Mouse (Mus musculus): ENCODE results near the gene Vmn1r54. TPM values are rescaled to one million over a fixed set of nuclear protein-coding genes. Genes with fewer than 3 reads are reported as not detected.
A peak's percentile ranks its signal among the peaks of the same experiment; 100 is the strongest.
"Not testable (repeated sequence)": the region's sequence is repeated elsewhere in the genome, so short reads cannot be mapped to it uniquely, and the experiment has no call there.

Gene Vmn1r54
- total RNA-seq (2017) = not detected in 2 replicates

DNA sequence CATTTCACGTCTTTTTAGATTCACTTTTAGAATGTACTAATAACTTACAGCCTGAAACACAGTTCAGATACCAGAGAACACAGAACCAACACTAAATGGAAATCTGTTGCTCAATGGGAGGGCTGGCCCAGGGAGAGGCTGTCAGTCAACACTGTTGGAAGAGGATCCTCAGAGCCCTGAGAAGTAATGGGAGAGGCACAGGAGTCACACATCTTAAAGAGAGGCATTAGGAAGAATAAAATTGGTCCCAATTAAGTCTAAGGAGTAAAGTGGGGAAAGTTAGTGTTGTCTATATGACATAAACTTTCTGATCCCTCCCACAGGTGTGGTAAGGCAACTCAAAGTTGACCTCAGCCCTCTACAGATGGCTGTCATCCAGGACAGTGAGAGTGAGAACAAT lies at the start of gene Vmn1r54:
Gene Vmn1r54, plus strand, starts transcription at position 301 of the 400 bp plus-strand sequence.
- ATAC-seq (ENCODE audit: extremely low read depth, insufficient number of reproducible peaks, low FRiP score, poor library complexity, severe bottlenecking) = no peak

DNA sequence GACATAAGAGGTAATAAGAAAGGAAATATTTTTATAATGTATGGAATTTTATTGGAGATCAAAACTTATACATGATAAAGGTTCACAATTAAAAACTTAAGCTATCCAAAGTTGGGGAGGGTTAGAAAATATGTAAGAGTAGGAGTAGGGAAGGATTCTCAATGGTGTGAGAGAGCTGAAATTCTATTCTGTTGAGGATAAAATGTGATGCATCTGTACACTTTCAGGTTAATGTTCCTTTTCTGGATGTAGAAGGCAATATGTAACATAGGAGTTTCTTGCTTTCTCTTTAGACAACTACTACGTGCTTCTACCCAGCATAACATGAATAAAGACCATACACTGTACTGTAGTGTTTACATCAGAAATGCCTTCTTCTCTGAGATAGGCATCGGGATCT lies 43.6 kb upstream of the Vmn1r54 start, which contains the start of gene V1ra8:
Gene V1ra8, plus strand, starts transcription at position 301 of the 400 bp plus-strand sequence.
- ATAC-seq (ENCODE audit: extremely low read depth, insufficient number of reproducible peaks, low FRiP score, poor library complexity, severe bottlenecking) = not testable (repeated sequence)

DNA sequence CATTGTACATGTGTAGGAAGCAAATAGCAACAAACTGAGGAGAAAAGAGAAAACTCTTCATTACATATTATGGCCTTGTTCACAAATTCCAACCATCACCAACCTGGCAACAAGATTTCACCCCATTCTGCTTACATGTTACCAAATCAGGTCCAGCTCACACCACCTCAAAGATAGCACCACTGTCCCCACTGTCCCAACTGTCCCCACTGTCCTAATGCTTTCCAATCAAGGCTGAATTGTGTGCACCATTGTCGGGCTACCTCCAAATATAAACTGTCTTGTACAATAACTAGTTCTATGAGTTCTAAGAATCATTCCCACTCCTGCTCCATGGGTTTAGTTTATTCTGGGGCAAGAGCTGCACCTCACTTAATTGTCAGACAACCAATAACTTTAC lies 21.8 kb upstream of the Vmn1r54 start, which contains the start of gene Vmn1r53:
Gene Vmn1r53, minus strand, starts transcription at position 101 of the 400 bp plus-strand sequence.
- no peak for ATAC-seq (ENCODE audit: extremely low read depth, insufficient number of reproducible peaks, low FRiP score, poor library complexity, severe bottlenecking)

DNA sequence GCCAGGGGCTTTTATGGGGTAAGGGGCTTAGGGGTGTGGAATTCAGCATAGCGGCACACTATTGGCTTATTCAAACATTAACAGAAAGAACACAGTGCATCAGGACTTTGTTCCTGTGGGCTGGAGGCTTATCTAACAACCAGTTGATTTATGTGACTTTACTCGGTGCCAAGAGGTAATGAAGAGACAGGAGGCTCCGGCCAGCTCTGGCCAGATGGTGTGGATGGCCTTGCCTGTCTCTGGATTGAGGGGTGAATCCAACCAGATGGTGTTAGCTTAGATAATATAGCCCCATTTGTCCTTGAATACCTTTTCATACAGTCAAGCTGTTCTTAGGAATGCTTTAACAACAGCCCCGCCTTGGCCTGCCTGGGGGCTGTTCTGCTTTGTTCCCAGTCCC lies 14.0 kb upstream of the Vmn1r54 start:
- not testable (repeated sequence) for ATAC-seq (ENCODE audit: extremely low read depth, insufficient number of reproducible peaks, low FRiP score, poor library complexity, severe bottlenecking)

DNA sequence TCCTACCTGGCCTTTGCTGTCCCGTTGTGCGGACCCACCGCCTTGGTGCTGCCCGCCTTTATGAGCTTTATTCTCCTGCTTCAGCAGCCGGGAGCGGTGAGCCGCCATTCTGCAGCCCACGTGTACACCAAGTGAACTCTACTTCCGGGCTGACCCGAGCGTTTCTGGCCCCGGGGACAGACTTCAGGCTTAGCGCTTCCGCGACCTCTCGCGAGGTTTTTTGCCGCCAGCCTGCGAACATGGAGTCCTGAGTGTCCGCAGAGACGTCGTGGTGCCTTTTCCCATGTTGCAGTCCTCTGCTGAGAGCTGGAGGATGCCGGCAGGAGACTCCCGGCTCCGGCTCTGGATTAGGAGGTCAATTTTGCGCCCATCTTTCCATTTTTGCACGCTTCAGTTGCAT lies 13.4 kb upstream of the Vmn1r54 start:
- no peak for ATAC-seq (ENCODE audit: extremely low read depth, insufficient number of reproducible peaks, low FRiP score, poor library complexity, severe bottlenecking)

DNA sequence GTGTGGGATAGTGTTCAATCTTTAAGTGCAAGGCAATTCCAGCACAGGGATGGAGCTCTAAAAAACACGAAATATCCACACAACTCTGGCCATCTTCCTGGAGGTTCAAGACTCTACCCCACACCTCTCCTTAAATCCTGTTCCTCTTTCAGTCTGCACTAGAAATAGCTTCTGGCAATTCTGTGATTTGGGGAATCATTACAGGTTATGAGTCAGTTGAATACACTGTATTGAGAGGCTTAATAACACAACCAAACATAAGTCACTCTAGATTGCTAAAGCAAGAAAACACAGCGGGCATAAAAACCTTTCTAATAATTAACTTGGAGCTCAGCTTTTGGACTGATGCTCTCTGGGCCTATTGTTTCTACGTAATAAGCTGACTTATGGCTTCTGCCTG lies 2.1 kb upstream of the Vmn1r54 start:
- no peak for ATAC-seq (ENCODE audit: extremely low read depth, insufficient number of reproducible peaks, low FRiP score, poor library complexity, severe bottlenecking)

DNA sequence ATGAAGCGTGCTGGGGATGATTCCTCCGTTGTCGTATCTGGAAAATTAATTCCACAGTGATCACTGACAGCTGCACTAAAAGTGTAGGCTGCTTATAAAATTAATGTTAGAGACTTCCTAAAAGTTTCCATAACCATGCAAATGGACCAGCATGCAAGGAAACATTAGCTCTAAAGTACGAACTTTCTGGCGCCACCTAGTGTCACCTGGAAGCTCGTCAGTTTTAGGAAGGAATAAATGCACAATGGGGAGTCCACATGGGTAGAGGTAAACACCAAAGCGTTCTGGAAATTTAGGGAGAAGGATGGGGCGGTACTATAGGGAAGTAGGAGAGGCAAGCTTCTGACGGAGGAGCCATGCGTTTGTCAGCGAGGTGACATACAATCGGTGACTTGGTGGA lies 42.2 kb downstream of the Vmn1r54 start:
- no peak for ATAC-seq (ENCODE audit: extremely low read depth, insufficient number of reproducible peaks, low FRiP score, poor library complexity, severe bottlenecking)

DNA sequence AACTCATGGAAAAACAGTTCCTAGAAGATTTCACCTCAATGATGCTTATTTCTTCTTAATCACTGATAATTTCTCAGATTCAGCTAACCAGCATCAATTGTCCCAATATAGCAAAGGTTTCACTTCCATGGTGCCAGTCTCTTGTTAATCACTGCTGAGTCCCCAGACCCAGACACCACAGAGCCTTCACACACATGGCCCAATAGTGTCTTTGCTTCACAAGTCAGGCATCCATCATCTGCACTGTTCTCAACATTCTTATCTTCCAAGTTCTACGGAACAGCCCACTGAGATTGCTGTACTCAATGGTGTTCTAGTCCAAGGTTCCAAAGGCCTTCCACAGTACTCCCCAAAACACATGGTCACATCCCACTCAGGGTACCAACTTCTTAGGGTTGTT lies 54.8 kb downstream of the Vmn1r54 start, which contains the start of gene BC048671:
Gene BC048671, plus strand, starts transcription at position 301 of the 400 bp plus-strand sequence.
- ATAC-seq (ENCODE audit: extremely low read depth, insufficient number of reproducible peaks, low FRiP score, poor library complexity, severe bottlenecking) = no peak

DNA sequence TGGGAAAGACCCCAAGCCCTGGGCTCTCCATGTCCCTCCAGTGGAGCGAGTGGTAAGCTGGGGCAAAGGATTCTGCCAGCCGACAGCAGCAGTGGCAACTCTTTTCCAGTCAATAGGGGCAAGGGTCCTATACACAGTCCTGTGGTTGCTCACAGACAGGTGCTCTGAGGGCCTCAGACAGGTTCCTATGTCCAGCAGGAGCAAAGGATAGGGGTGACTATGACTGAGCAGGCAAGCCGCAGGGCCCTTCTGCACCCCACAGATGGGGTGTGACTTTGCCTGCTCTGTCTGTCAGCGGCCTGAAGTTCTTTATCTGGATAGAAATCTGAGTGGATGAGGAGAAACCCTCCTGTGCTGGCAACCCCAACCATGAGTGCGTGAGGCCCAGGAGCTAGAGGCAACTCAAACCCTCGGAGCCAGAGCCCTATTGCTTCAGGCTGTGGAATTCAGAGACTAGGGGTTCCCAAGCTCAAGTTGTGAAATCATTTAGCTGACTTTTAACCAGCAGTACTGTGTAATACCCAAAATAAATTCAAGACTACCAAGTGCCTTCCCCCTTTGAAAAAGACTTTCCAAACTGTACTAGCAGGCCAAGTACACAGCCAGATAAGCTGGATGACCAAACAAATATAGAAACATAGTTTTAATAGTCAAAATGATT lies 60.3 kb downstream of the Vmn1r54 start:
- ATAC-seq (ENCODE audit: extremely low read depth, insufficient number of reproducible peaks, low FRiP score, poor library complexity, severe bottlenecking) = no peak

DNA sequence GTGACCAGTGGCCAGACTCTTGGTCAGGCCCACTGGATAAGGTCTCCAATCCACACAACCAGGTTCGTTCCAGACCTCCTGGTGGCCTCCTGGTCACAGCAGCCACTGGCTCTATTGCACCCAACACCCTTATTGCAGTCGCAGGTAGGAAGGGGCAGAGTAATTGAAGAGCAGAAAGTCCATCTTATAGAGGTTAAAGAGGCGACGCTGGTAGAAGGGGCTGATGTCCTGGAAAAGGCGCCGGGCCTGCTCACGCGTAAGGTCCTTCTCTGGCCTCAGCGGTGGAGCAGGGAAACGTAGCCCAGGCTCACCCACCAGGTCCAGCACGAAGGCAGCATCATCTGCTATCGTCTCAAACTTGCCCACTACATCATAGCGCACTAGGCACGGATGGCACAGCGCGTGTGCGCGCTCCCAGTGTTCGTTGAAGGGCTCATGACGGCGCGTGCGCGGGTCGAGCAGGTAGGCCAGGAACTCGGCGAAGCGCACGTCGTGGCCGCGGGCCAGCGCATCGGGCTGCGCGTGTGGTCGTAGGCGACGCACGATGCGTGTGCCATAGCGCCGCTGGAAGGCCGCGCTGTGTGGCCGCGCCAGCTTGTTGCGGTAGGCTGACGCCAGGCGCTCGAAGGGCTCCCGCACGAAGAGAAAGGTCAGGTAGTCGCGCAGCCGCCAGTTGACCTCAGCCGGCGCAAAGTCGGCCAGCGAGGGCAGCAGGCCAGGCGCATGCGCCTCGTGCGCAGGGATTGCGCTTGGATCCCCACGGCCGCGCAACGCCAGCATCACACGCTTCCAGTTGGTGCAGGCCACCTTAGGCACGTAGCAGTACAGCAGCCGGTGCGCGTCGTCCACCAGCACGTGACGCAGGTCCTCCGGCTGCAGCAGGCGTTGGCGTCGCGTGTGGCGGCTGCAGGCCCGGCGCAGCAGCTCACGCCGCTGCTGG lies 63.0 kb downstream of the Vmn1r54 start:
- ATAC-seq (ENCODE audit: extremely low read depth, insufficient number of reproducible peaks, low FRiP score, poor library complexity, severe bottlenecking) = no peak

DNA sequence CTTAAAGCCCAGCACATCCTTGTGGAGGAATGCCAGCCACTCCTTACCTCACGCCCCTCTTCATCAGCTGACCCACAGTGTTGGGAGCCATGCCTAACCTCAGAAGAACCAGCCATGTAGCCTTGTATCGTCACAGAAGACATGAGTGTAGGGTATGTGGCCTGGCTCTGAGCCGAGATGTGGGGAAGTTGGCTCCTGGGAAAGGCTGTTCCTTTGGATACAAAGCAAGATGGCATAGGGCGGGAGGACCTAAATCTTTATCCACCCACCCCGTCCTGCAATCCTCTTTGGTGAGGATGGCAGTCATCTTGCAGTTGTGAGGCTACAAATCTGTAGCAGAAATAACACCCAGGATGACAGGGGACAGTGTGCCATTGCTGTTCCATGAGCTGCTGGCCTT lies 69.9 kb downstream of the Vmn1r54 start:
- no peak for ATAC-seq (ENCODE audit: extremely low read depth, insufficient number of reproducible peaks, low FRiP score, poor library complexity, severe bottlenecking)

DNA sequence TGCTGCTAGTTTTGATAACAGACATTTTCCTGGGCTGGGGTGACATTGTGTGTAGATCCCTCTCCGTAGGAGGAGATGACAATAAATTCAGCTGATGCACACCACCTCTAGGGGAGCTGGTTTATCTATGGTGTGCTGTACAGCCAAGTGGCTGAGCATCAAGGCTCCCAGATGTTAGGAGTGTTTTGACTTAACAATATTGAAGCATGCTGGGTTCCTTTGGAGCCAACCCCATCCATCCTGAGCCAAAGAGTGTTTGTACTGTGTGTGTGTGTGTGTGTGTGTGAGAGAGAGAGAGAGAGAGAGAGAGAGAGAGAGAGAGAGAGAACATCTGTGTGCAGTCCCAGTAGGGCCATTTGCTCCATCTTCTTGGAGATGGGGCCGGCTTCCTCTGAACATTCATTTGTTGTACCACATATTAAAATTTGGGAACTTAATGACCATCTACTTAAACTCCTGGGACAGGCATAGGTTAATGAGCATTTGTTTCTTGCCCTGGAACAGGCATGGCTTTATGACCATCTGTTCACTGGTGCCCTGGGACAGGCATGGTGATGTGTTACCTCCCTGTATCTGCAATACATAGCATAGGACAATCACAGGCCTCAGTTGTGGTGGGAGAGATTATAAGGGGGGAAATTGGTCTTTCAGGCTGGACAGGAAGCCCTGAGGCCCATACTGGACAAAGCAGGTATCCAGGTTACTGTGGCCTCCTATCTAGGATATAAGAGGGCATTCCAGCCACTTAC lies 71.6 kb downstream of the Vmn1r54 start:
- no peak for ATAC-seq (ENCODE audit: extremely low read depth, insufficient number of reproducible peaks, low FRiP score, poor library complexity, severe bottlenecking)

DNA sequence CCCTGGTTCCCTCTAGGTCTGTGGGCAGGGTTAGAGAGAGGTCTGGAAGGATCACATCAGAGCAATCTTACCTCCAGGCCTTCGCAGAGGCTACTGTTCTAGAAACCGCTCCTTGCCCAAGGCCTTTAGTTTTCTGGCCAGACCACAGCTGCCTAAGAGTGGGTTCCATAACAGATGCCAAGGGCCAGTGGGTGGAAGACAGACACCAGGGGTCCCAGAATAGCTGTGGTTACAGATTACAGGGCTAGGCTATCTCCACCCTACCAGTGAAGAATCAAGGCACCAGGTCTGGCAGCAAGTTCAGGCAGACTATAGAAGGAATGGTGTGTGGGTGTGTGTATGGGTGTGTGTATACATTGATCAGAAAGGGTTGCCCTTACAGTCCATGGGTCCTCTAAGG lies 72.9 kb downstream of the Vmn1r54 start:
- ATAC-seq (ENCODE audit: extremely low read depth, insufficient number of reproducible peaks, low FRiP score, poor library complexity, severe bottlenecking) = no peak

DNA sequence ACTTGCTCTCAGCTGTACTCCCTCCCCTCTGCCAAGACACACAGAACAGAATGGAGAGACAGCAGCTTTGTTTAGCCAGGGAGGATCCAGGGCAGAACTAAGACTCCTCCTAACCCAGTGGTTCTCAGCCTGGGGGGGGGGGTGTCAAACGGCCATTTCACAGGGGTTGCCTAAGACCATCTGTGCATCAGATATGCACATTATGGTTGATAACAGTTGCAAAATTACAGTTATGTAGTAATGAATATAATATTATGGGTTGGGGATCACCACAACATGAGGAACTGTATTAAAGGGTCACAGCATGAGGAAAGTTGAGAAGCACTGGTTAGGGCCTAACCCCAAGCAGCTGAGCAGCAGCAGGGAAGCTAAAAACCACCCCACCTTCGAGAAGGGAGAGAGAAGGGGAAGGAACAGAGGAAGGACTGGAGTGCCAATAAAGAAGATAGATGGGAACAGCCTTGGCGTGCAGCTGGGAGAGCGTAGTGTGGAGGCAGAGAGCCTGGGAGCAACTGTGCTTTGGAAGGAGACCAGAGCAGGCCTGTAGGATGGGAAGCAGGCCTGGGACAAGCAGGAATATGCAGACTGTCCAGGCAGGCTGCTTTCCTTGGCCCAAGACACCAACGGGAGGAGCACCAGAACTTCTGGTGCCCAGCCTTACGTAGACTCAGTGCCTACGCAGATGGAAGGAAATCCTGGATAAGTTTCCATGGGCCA lies 73.5 kb downstream of the Vmn1r54 start:
- ATAC-seq (ENCODE audit: extremely low read depth, insufficient number of reproducible peaks, low FRiP score, poor library complexity, severe bottlenecking) = no peak

DNA sequence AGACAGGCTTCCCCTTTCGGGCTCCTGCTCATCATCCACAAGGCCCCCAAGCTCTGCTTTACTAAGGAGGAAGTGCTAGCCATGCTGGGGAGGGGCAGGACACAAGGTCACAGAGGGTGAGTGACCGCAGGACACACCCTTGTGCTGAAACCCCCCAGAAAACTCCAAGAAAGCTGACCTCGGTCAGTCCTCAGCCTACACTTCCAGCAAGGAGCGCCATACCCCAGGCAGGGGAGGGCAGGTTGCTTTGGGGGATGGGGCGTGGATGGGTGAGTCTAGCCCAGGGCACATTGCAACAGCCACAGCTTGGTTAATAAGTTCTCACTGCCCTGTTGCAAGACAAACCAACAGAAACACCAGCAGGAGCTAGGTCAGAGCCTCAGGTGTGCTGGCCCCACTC lies 74.3 kb downstream of the Vmn1r54 start:
- peak; percentile 40 for ATAC-seq (ENCODE audit: extremely low read depth, insufficient number of reproducible peaks, low FRiP score, poor library complexity, severe bottlenecking)
